Mouse (Mus musculus) urinary bladder, postnatal 36 days (tissue): ENCODE data around the gene Bcl9.

Experiments used
- DNase-seq, 2 experiments: peaks; one replicate each; pipeline ENCODE4 v3.0.0; 2022; ENCODE audit warnings: low spot score in 2 of 2, mixed read lengths in 1 of 2

Bcl9 gene

DNA sequence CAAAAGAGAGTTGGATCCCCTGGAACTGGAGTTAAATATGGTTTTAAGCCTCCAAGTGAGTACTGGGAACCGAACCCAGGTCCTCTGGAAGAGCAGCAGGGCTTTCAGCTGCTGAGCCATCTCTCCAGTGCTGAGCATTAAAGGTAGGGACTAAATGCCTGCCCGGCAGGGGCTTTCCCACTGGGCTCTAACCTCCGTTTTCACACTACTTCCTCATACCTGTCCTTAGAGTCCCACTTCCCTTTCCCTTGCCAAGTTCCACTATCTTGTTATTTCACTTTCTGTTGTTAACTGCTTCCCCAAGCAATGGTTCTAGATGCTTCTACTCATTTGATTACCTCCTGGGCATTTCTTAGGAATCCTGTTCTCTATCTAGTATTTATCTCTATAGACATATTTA lies 65.4 kb downstream of the Bcl9 start:
- no peak for DNase-seq

DNA sequence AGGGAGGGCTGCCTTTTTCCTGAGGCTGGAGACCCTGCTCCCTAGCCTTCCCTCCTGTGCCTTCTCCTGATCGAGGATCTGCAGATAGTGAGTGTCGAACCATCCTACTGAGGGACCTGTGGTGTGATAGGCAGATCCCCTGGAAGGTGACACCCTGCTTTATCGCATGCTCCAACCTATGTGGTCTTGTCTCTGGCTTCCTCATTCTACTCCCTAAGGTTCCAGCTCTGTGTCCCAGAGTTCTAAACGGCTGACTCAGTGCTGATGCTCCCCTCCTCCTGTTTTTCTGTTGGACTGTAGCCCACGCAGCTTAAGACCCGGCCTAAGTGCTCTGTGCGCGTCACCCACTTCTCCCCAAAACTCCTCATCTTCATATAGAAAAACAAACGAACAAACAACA lies 65.9 kb downstream of the Bcl9 start:
- DNase-seq: no peak

DNA sequence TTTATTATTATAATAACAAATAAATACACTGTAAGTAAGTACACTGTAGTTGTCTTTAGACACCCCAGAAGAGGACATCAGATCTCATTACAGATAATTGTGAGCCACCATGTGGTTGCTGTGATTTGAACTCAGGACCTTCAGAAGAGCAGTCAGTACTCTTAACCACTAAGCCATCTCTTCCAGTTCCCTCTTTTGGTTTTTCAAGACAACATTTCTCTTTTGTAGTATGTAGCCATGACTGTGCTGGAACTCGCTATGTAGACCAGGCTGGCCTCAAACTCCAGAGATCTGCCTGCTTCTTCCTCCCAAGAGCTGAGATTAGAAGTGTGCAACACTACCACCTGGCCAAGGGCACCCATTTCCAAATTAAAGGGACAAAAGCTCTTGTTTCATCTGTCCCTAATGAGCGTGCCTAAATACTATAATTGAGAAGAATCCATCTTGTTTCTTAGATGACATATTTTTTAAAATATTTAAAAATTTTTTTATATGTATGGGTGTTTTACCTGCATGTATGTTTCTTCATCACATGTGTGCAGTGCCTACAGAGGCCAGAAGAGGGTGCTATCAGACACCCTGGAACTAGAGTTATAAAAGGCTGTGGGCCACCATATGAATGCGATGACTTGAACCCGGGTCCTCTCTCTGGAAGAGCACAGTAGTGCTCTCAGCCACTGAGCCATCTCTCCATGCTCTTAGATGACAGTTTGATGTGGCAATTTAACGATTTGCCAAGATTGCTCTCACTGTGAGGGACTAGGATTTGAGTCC lies 66.9 kb downstream of the Bcl9 start:
- DNase-seq: no peak

DNA sequence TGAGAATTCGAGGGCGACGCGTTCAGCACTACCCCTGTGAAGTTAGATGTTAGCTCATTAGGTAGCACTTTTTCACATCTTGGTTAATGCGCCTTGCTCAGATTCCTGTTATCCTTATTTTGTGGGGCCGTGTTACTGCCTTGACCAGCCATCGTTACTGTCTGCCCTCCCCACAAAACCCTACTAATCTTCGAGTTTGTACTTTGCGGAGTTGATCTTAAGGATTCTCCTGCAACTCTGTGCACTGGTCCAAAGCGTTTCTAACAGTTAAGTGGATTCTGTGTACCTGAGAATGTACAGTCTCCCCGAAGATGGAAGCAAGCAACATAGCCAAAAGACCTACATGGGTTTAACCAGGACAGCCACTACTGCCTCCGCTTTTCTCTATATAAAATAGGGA lies 69.3 kb downstream of the Bcl9 start:
- DNase-seq: no peak

DNA sequence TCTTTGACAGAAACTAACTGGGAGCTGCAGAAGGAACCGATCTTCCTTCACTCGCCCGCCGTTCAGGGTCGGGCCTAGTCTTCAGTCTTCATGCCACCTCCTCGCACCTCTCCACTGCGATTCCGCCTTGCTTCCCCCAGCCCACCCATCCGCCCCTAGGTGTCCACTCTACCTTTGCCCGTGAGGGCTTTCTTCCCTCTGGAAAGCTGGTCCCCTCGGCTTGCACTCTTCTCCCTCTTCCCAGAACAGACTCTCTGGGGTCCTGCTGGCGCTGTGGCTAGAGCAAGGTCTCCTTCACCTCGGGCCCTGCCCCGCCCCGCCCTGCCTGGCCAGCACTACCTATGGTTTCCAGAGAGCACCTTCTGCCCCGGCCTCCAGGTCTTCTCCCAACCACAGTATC lies 69.7 kb downstream of the Bcl9 start:
- peak in 1 of 2 experiments; percentile 43 for DNase-seq

DNA sequence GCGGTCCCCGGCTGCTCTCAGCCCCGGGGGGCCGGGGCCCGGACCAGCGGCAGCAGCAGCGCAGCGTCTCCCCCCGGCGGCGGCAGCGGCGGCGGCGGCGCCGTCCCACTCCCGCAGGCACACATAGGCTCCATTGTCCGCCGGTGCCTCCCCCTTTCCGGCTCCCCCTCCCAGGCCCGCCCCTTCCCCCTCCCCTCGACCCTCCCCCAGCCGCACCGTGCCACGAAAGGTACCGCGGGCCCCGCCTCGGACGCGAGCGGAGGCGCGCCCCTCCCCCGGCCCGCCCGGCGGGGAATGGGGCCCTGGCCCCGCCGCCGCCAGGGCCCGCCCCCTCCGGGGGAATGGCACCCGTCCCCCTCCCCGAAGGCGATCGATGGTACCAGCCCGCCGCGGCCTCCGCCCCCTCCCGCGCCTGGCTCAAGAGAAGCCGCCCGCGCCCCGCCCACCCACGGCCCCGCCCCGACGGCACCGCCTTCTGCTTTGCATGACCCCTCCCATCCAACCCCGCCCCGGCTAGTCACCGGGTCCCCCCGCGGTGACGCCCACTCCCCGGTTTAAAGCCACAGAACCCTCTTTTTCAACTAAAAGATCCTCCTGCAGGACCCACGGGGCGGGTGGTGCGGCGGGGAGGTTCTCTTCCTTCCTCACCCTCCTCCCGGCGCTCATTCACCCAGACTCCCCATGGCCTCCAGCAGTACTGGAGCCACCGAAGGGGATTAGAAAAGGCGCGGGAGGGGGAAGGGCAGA lies 70.3 kb downstream of the Bcl9 start:
- DNase-seq: peak; percentile 88 to 95

DNA sequence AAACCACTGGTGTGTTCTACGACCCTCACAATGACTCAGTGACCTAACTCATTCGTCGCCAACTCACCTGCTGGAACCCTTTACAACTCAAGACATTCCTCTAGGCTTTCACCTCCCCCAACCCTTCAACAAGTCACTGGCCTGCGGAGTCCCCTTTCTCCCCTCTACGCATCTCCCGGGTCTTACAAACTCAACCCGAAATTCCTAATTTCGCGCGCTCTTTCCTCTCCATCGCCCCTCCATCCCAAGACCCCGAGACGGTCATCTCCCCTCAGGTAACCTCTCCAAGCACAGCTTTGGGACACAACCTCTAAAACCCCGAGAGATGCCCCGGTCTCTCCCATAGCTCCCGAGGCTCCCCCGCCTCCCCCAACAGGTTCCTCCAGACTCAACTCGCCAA lies 71.0 kb downstream of the Bcl9 start:
- no peak for DNase-seq

DNA sequence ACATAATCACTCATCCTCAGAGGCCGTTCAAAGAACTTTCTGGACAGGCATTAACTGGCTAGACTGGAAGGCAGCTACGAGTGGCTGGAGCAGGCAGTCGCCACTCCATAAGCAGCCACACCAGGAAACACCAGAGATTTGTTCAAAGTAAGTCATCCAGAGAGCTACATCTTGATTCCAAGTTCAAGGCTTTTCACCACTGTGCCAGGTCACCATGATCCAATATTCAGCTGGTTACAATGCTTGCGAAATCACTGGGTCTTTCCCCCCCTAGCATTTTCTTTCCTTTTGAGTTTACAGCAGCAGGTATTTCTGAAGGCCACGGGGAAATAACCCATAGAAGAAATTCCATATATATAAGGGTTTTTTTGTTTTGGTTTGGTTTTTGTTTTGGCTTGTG lies 72.5 kb downstream of the Bcl9 start:
- DNase-seq: no peak

DNA sequence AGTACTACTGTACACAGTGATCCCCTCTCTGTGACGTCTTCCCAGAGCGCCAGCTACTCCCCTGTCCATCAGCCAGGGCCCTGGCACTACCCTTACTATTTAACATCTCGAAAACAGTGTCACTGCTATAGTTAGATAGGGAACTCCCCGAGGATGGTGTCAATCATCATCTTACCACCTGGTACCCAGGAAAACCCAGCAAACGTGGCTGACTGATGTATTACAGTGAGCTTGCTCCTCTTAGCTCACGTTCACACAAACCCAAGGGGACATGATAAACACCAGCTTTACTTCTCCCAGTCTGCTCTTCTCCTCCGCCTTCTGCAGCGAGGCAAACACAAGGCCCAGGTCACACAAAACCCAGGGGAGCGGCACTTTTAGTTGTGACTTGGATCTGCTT lies 74.5 kb downstream of the Bcl9 start:
- DNase-seq: no peak

DNA sequence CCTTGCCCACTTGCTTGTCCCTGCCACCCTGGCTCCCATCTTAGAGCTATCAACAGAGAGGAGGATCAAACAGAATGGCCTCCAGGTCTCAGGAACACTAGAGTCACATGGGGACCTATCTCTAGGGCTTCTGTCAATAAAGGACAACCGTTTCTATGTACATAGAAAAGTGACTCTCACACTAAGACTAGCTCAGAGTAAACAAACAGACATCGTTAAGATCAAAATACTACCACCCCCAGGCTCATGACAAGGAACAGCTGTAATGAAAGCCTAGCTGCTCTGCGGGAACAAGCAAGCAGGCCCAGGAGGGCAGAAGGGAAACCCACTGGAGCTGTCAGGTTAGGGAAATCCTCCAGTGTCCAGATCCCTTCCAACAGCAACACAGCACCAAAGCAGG lies 82.2 kb downstream of the Bcl9 start:
- DNase-seq: no peak

DNA sequence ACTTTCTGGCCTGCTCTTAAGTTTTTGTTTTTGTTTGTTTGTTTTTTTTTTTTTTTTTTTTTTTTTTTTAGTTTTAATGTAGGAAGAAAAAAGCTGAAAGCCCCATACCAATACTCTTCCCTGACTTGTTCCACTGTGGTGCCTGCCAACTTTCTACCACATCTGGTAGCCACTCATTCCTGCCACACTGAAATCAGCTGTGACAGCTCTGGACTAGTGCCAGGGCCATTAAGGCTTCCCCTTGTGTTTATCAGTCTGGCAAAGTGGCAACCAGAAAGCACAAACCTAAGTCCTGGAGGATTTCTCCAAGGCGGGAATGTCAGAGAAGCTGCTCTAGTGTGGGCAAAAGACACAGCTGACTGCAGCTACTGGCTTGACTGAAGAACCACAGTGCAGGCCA lies 83.3 kb downstream of the Bcl9 start:
- no peak for DNase-seq

DNA sequence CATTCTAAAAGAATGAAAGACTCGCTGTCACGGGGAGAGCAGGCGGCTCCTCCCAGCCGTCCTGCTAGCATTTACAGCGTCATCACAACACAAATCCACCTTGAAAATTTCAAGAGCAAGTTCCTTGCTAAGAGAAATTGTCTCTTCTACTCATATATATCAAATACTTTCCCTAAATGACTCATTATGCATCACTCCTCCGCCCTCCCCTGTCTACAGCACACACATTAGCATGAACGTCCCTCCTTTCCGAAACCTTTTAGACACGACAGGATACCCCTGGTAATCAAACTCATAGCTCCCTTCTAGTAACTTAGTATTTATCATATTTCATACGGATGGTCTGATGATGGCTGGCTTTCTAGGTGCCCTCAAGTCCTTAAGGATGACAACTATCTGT lies 83.8 kb downstream of the Bcl9 start:
- DNase-seq: no peak

DNA sequence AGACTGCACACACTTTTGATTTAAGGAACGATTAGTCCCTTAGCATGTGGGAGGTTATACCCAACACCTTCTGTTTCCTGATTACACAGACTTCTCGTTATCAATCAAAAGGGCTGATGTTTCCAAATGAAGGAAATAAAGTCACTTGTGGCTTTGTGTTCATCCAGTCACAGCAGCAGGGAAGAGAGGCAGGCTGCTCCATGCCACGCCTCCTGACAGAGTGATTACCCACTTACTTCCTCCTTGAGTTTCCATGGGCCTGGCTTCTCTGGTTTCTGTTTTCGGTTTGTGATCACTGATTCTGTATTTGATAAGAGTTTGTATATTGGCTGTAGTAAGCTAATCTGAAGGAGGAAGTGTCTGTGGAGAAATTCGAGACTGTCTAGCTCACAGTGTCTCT lies 86.5 kb downstream of the Bcl9 start:
- peak in 1 of 2 experiments; percentile 26 for DNase-seq

DNA sequence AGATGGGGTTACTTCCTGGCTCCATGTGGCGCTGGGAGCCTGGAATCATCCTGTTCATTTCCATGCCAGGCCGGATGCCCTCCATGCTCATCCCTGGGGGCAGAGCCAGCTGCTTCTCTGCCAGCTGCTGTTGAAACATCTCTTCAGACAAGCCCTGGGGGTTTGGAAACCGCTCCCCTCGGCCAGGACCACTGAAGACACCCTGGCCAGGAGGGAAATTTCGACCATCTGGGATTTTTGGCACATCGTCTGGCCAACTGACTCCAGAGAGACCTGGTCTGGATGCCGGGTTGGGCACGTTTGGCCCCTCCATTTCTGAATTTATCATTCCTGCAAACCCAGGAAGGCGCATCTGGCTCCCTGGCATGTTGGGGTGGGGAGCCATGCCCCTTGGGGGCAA lies 88.4 kb downstream of the Bcl9 start:
- DNase-seq: no peak

DNA sequence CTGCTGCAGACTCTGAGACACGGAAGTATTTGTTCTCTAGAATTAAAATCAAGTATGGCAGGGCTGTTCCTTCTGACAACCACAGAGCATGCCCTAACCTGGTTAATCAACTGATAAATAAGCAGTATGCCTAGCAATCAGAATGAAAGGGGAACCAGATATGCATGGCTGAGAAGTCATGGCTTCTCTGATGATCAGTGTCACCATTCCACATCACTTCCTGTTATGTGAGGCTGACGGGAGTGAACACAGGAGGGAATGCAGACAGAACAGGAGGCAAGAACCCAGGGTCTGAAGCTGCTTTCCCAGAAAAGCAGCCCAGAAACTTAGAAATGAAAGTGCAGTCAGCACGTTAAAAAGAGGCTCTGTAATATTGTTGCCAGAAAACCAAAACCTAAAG lies 91.2 kb downstream of the Bcl9 start:
- DNase-seq: no peak

DNA sequence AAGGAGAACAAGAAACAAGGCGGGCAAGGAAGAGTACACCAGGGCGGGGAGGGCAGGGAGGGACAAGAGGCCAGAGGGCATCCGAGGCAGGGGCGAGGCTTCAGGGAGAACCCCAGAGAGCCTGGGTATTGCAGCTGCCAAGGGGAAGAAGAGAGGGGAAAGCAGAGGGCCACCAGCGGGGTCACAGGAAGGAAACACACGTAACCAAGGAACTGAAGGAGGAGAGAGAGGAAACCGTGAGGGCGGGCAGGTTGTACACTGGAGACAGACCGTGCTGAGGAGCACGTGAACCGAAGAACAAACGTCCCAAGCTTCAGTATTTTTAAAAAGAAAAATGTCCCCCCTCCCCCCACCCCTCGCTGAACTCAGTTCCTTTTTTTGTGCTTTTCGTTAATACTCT lies 93.8 kb downstream of the Bcl9 start:
- no peak for DNase-seq

DNA sequence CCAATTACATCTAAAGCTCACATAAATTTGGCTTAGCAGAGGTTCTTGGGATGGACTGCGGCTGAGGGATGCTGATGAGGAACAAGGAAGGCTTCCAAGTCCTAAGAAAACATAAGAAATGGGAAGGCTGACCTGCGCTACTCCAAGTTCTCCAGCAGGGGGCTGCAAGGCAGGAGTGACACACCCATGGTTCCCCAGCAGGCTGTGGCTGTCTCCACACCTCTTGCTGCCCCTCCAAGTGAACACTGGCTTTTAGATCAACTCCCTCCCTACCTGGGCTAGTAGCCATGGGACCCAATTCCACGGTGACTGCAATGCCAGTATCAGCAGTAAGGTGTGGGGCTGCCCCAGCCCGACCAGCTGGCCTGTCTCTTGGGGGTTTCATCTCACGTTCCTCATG lies 95.8 kb downstream of the Bcl9 start:
- DNase-seq: peak; percentile 37 to 63

DNA sequence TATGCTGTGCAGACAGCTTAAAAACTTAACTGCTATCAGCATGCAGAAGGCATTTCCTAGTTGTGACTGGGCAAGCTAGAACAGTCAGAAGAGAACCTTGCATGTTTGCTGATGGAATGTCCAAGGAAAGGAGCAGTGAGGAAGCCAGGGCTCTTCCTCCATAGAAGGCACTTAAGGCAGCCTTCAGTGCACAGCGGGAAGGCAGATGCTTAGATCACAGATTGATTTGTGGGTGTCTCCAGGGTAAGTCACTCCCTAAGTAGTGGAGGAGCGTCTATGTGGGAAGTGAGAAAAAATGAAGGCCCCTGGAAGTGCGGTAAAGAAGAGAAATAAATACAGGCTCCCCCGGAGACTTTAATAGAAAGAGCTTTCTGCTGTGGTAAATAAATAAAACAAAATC lies 98.5 kb downstream of the Bcl9 start:
- no peak for DNase-seq

DNA sequence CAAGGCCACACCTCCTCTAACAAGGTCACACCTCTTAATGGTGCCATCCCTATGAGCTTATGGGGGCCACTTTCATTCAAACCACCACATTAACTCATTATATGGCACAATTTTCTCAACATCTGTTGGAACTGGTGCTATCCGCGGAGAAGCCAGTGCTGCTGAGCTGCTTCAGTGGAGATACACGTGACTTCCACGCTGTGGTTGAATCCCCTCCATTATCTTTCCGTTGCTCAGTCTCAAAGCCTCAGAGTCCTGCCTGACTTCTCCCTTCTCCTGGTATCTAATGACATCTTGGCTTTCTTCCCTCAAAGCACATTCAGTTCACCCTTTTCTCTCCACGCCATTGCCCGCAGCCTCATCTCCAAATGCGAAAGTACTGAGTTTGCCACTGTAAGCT lies 101.1 kb downstream of the Bcl9 start:
- no peak for DNase-seq

DNA sequence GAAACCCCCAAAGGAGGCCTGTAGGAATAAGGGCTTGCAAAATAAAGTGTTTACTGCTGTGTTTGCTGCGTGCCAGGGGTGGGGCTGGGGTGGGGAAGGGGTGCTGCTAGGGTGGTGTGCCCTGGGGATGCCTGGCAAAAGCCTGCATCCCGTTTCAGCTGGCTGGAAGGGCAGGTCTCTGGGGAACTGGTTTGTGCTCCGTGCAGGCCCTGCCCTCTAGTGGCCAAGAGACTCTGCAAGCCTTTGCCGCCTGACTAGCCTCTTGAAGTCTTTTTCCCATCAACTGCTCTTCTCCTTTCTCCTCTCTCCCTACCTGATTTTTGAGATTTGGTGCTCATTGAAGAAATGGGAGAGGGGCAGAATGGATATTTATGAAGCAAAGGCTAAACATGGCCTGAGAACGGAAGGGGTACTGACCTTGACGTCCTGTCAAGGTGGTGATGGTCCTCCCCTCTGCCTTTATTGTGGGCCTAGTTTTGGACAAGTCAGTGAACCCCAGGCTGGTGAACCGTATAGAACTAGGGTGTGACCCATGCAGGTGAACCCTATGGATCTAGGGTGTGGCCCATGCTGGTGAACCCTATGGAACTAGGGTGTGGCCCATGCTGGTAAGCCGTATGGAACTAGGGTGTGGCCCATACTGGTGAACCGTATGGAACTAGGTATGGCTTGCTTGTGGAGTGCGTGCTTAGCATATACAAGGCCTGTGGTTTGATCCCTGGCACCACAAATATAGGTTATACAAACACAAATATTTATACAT lies 112.4 kb downstream of the Bcl9 start:
- peak; percentile 38 to 64 for DNase-seq

DNA sequence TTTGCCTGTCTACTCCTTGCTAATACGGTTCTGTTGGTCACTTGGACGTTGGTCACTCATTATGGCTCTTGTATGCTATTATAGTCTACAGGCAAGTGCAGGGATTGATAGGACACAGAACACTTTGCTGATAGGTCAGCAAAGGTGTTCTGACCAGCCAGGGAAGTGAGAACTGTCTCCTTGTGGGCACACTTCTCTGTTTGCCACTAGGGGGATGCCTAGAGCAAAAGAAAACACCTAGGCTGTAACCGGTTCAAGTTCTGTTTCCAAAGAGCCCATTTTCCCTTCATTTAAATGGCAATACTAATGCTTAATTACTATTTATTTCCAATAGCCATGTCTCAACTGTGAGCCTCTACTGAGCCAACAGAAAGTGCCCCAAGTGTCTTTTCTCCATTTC lies 113.9 kb downstream of the Bcl9 start:
- DNase-seq: no peak

DNA sequence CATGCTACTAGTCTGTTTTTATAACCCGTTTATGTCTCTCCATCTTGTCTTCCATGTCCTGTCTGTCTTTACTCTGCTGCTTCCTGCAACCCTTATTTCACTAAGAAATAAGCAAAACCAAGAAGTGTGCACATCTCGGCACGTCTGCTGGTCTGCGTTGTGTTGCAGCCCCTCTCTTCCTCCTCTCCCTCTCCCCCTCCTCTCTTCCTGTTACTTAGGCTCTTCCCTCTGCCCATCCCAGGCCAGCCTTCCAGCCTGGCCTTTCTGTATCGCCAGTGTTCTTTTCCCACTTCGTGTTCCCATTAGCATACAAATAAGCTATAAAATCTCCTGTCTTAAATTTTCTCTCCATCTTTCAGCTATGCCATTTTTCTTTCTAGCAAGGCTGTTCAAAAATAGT lies 117.2 kb downstream of the Bcl9 start:
- DNase-seq: no peak

DNA sequence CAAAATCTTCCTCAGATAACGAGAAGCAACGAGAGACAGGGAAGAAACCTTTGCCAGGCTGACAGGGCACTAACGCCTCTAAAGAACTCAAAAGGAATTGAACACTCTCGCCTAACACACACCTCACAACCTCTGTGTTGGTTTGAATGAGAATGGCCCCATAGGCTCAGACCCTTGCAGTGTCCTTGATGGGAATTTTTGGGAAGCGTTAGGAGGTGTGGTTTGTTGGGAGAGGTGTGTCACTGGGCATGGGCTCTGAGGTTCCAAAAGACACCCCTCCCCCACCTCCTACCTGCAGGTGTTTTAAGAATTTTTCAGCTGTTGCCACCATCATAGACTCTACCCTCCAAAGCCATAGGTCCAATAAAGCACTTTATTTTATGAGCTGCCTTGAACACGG lies 118.8 kb downstream of the Bcl9 start:
- DNase-seq: no peak
